ENCODE assay signal across 23 mouse cellular contexts in the genomic region with DNA sequence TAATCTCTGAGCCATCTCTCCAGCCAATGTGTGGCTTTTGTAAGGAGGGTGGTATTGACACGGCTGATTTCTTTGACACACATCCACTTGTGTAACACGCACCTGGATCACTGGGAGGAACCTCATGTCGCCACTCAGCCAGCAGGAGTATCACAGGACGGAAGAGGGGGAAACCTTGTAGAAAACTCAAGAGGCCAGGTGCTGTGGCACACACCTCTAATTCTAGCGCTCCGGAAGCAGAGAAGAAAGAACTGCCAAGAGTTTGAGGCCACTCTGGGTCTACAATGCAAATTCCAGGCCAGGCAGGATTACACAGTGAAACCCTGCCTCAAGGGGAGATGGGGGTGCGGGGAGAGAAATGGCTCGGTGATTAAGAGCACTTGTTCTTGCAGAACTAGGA. TPM values are rescaled to one million over a fixed set of nuclear protein-coding genes. Genes with fewer than 3 reads are reported as not detected.
A peak's percentile ranks its signal among the peaks of the same experiment; 100 is the strongest.
DNase-seq lines count a peak whose midpoint lies in the region; ATAC-seq and TF ChIP-seq lines count a peak whose summit lies in the region.
"Had no signal": no experiment of that assay in that cellular context is flagged by ENCODE, and none has a peak within 500 bp of the region (broad histone marks: within the 10 kb centered on the region; RNA-seq: fewer than 3 reads in every experiment).

No protein-coding gene starts in this region.

- 0 out of 2 replicates have a peak, but pooled peaks have one; percentile 22 for ATAC-seq in embryonic facial prominence, embryonic 14.5 days (ENCODE audit: low read depth)
- ATAC-seq in lung, embryonic 14.5 days (ENCODE audit: insufficient read depth) = 0 out of 2 replicates have a peak, but pooled peaks have one; percentile 24
- ATAC-seq: CD4-positive, CD25-positive, alpha-beta regulatory T cell, adult 4 months; forebrain, embryonic 13.5 days; forebrain, postnatal 0 days; hindbrain, embryonic 16.5 days; inflammation-experienced regulatory T-cells, adult 6 months; intestine, postnatal 0 days had no signal

- H3K4me1 ChIP-seq in embryonic facial prominence, embryonic 14.5 days (ENCODE audit: control insufficient read depth, insufficient read depth, low read length) = peaks cover 11% of the 10 kb centered on the region
- H3K4me1 ChIP-seq in embryonic facial prominence, embryonic 10.5 days = peaks cover 51% of the 10 kb centered on the region
- no peaks in the 10 kb centered on the region for H3K4me1 ChIP-seq in lung, embryonic 14.5 days (ENCODE audit: insufficient read depth)
- peaks cover 14 to 94% of the 10 kb centered on the region in 2 experiments for H3K4me1 ChIP-seq in CH12.LX (ENCODE audit: control insufficient read depth in 1 of 2, insufficient read depth in 2 of 2)
- H3K4me1 ChIP-seq in brown adipose tissue, adult 24 weeks (ENCODE audit: control insufficient read depth, insufficient read depth, insufficient read length, low read length) = peaks cover 11% of the 10 kb centered on the region

- H3K27ac ChIP-seq in embryonic facial prominence, embryonic 14.5 days (replicated peaks; ENCODE audit: low read depth, low read length) = no peak overlapping the region
- H3K27ac ChIP-seq in embryonic facial prominence, embryonic 10.5 days (replicated peaks) = no peak overlapping the region
- H3K27ac ChIP-seq in lung, embryonic 14.5 days (ENCODE audit: low read depth) = no peak overlapping the region
- peak overlapping the region; percentile 19; the same call in 1 of the 2 replicates for H3K27ac ChIP-seq in CH12.LX (ENCODE audit: insufficient read depth, low read depth)
- H3K27ac ChIP-seq in brown adipose tissue, adult 24 weeks (replicated peaks; ENCODE audit: low read depth, low read length) = peak overlapping the region; percentile 45; the same call in 1 of the 2 replicates
- H3K27ac ChIP-seq: embryonic facial prominence, embryonic 13.5 days; forebrain, embryonic 13.5 days; hindbrain, embryonic 12.5 days had no signal

- H3K27me3 ChIP-seq in embryonic facial prominence, embryonic 14.5 days (replicated peaks; ENCODE audit: control insufficient read depth, insufficient read depth, low read length) = no peaks in the 10 kb centered on the region
- H3K27me3 ChIP-seq in embryonic facial prominence, embryonic 10.5 days (replicated peaks; ENCODE audit: low read depth, poor library complexity, severe bottlenecking) = no peaks in the 10 kb centered on the region
- H3K27me3 ChIP-seq in lung, embryonic 14.5 days (ENCODE audit: insufficient read depth, low read length) = no peaks in the 10 kb centered on the region
- H3K27me3 ChIP-seq in CH12.LX (replicated peaks) = no peaks in the 10 kb centered on the region
- H3K27me3 ChIP-seq: embryonic facial prominence, embryonic 13.5 days; forebrain, embryonic 13.5 days; hindbrain, embryonic 12.5 days had no signal

- no peaks in the 10 kb centered on the region for H3K36me3 ChIP-seq in embryonic facial prominence, embryonic 14.5 days (ENCODE audit: control insufficient read depth, insufficient read depth, low read length)
- H3K36me3 ChIP-seq in embryonic facial prominence, embryonic 10.5 days (replicated peaks) = no peaks in the 10 kb centered on the region
- H3K36me3 ChIP-seq in lung, embryonic 14.5 days (ENCODE audit: insufficient read depth) = no peaks in the 10 kb centered on the region
- peaks cover 0 to 13% of the 10 kb centered on the region in 2 experiments for H3K36me3 ChIP-seq in CH12.LX (replicated peaks in 1 of 2; ENCODE audit: control insufficient read depth in 1 of 2, insufficient read depth in 1 of 2, low read length in 1 of 2)
- H3K36me3 ChIP-seq: embryonic facial prominence, embryonic 13.5 days; hindbrain, embryonic 12.5 days had no signal

- WGBS in embryonic facial prominence, embryonic 14.5 days = 63% methylated on average over 8 of the region's 8 CpGs
- 74% methylated on average over 8 of the region's 8 CpGs for WGBS in embryonic facial prominence, embryonic 10.5 days
- WGBS in lung, embryonic 14.5 days = 67% methylated on average over 8 of the region's 8 CpGs

- in situ Hi-C loops in CH12.LX (cut with MboI; ENCODE audit: low pct_ligation_motif_present, low pct_unique_long_range_greater_than_20kb, low sequenced_read_pairs) = no loop called here

- dilution Hi-C loops in CH12.LX (cut with MboI; ENCODE audit: extremely low pct_ligation_motif_present, extremely low pct_unique_long_range_greater_than_20kb, low sequenced_read_pairs) = no loop called here

- H3K9me3 ChIP-seq in embryonic facial prominence, embryonic 14.5 days (ENCODE audit: control insufficient read depth, low read length) = no peaks in the 10 kb centered on the region
- no peaks in the 10 kb centered on the region for H3K9me3 ChIP-seq in embryonic facial prominence, embryonic 10.5 days
- no peaks in the 10 kb centered on the region for H3K9me3 ChIP-seq in lung, embryonic 14.5 days (ENCODE audit: low read depth, low read length)
- H3K9me3 ChIP-seq in CH12.LX (replicated peaks; ENCODE audit: low read length) = no peaks in the 10 kb centered on the region
- H3K9me3 ChIP-seq: embryonic facial prominence, embryonic 13.5 days; forebrain, embryonic 13.5 days; hindbrain, embryonic 12.5 days had no signal

- H3K79me2 ChIP-seq in CH12.LX (replicated peaks; ENCODE audit: control insufficient read depth, extremely low read depth, insufficient read depth, poor library complexity, severe bottlenecking) = no peaks in the 10 kb centered on the region

- no peak overlapping the region for H3K9ac ChIP-seq in embryonic facial prominence, embryonic 14.5 days (ENCODE audit: low read depth, low read length)
- no peak overlapping the region for H3K9ac ChIP-seq in lung, embryonic 14.5 days
- H3K9ac ChIP-seq in CH12.LX (ENCODE audit: insufficient read depth, low read depth) = no peak overlapping the region
- H3K9ac ChIP-seq: embryonic facial prominence, embryonic 13.5 days; forebrain, embryonic 13.5 days; forebrain, postnatal 0 days; hindbrain, embryonic 12.5 days had no signal

- no peak for TF ChIP-seq POLR2A in CH12.LX (IDR thresholded peaks at IDR 0.05; ENCODE audit: low read depth, low read length)

- TF ChIP-seq RAD21 in CH12.LX (IDR thresholded peaks at IDR 0.05; ENCODE audit: low read depth, low read length) = no peak; the same call in 1 of the 2 replicates

- no peak overlapping the region for H3K4me2 ChIP-seq in embryonic facial prominence, embryonic 14.5 days (ENCODE audit: low read depth, low read length)
- H3K4me2 ChIP-seq in lung, embryonic 14.5 days = no peak overlapping the region
- H3K4me2 ChIP-seq in CH12.LX (ENCODE audit: insufficient read depth, low read depth, poor library complexity, severe bottlenecking) = no peak overlapping the region
- H3K4me2 ChIP-seq: embryonic facial prominence, embryonic 13.5 days; forebrain, embryonic 13.5 days; hindbrain, embryonic 12.5 days had no signal

- TF ChIP-seq EP300 in CH12.LX (IDR thresholded peaks at IDR 0.05; ENCODE audit: low read length) = peak; percentile 47; the same call in 1 of the 2 replicates

- H3K4me3 ChIP-seq in embryonic facial prominence, embryonic 14.5 days (ENCODE audit: low read depth, low read length) = no peak overlapping the region
- H3K4me3 ChIP-seq in embryonic facial prominence, embryonic 10.5 days = no peak overlapping the region
- H3K4me3 ChIP-seq in lung, embryonic 14.5 days (ENCODE audit: low read depth, low read length) = no peak overlapping the region
- no peak overlapping the region for H3K4me3 ChIP-seq in CH12.LX (replicated peaks in 1 of 3; ENCODE audit: low read depth in 2 of 3, low read length in 2 of 3, poor library complexity in 1 of 3)
- H3K4me3 ChIP-seq in brown adipose tissue, adult 24 weeks (ENCODE audit: insufficient read depth, low read depth, low read length) = 0 out of 2 replicates have a peak overlapping the region, but pooled peaks have one; percentile 7
- H3K4me3 ChIP-seq: embryonic facial prominence, embryonic 13.5 days; forebrain, embryonic 13.5 days; hindbrain, embryonic 12.5 days had no signal

- no peak for TF ChIP-seq CTCF in lung, embryonic 14.5 days (IDR thresholded peaks at IDR 0.05; ENCODE audit: low read depth)
- TF ChIP-seq CTCF in CH12.LX (conservative IDR thresholded peaks at IDR 0.05 in 1 of 2, IDR thresholded peaks at IDR 0.05 in 1 of 2; ENCODE audit: low read depth in 2 of 2, low read length in 2 of 2) = no peak

- no peak for DNase-seq in embryonic facial prominence, embryonic 14.5 days (ENCODE audit: low spot score)
- no peak for DNase-seq in embryonic facial prominence, embryonic 10.5 days (ENCODE audit: low spot score)
- peak; percentile 45 for DNase-seq in lung, embryonic 14.5 days
- no peak for DNase-seq in lung, postnatal 10 days
- DNase-seq in CH12.LX (ENCODE audit: extremely low read depth) = peak; percentile 82
- DNase-seq in testis, postnatal 10 days (ENCODE audit: low spot score) = no peak
- DNase-seq: adrenal gland, adult 8-10 months; B cell, adult 2 months; cerebellum, adult 11-12 months; cerebellum, adult 9-10 months; cerebellum, postnatal 25 days; forebrain, postnatal 0 days; gastrocnemius, postnatal 36 days; heart, postnatal 10 days; heart, postnatal 4 days had no signal

TF ChIP-seq in CH12.LX, 34 proteins besides CTCF, POLR2A, EP300 and RAD21 (continues in another document):
- TF ChIP-seq MEF2A (IDR thresholded peaks at IDR 0.05; ENCODE audit: borderline replicate concordance, low read depth, low read length) (peak; percentile 66), TCF12 (IDR thresholded peaks at IDR 0.05; ENCODE audit: low read depth, low read length) (peak; percentile 50; the same call in 1 of the 2 replicates), SMC3 (IDR thresholded peaks at IDR 0.05; ENCODE audit: low read depth, low read length) (no peak), HCFC1 (IDR thresholded peaks at IDR 0.05; ENCODE audit: low read depth, low read length) (no peak)

RNA-seq across cellular contexts. Expression of a gene that starts 43.3 kb away (rescaled TPM):
- polyA plus RNA-seq in embryonic facial prominence, embryonic 14.5 days (2014; fragmentation: Nextera tagmentation; extraction: Ambion mirVana) = 46.8 and 48.9 TPM in 2 replicates
- polyA plus RNA-seq in embryonic facial prominence, embryonic 10.5 days (2016; fragmentation: Nextera tagmentation; extraction: Ambion mirVana) = 17.3 and 20.8 TPM in 2 replicates
- polyA plus RNA-seq in lung, embryonic 14.5 days (2014; fragmentation: Nextera tagmentation; extraction: Ambion mirVana) = 89.5 and 95.9 TPM in 2 replicates
- total RNA-seq in CH12.LX (2012; rRNA removed) (19.2 and 22.3 TPM in 2 replicates), CH12.LX (2014; rRNA removed) (18.4 and 20.4 TPM in 2 replicates)
- 18.9 and 19.2 TPM in 2 replicates for polyA plus RNA-seq in CH12.LX (2012; ENCODE audit: insufficient read length, low read depth)
- 31.7 and 54.7 TPM in 2 replicates for polyA plus RNA-seq in brown adipose tissue, adult 24 weeks (2012; ENCODE audit: insufficient read depth, insufficient read length, missing spikeins)

RNA-seq across cellular contexts. Expression of a gene that starts 43.9 kb away (rescaled TPM):
- 1.4 and 2.0 TPM in 2 replicates for polyA plus RNA-seq in embryonic facial prominence, embryonic 14.5 days (2014; fragmentation: Nextera tagmentation; extraction: Ambion mirVana)
- 0.59 and 1.1 TPM in 2 replicates for polyA plus RNA-seq in embryonic facial prominence, embryonic 10.5 days (2016; fragmentation: Nextera tagmentation; extraction: Ambion mirVana)
- 1.6 and 1.7 TPM in 2 replicates for polyA plus RNA-seq in lung, embryonic 14.5 days (2014; fragmentation: Nextera tagmentation; extraction: Ambion mirVana)
- 22.0 and 28.1 TPM in 2 replicates for total RNA-seq in CH12.LX (2012; rRNA removed)
- total RNA-seq in CH12.LX (2014; rRNA removed) = 41.2 and 50.1 TPM in 2 replicates
- 33.1 and 35.4 TPM in 2 replicates for polyA plus RNA-seq in CH12.LX (2012; ENCODE audit: insufficient read length, low read depth)
- polyA plus RNA-seq in brown adipose tissue, adult 24 weeks (2012; ENCODE audit: insufficient read depth, insufficient read length, missing spikeins) = 0.95 TPM in 1 of 2 replicates, not detected in the other
- total RNA-seq: forebrain, postnatal 0 days had no signal

Comparison
In these comparisons a context has a peak if more than half of its experiments do, and no peak if none do; other contexts are left out.
1. DNase-seq: peak in lung, embryonic 14.5 days (single experiment) and CH12.LX (single experiment); none in embryonic facial prominence, embryonic 14.5 days (single experiment), embryonic facial prominence, embryonic 10.5 days (single experiment), lung, postnatal 10 days (single experiment) and testis, postnatal 10 days (single experiment).
2. H3K27ac ChIP-seq: peak in CH12.LX (single experiment) and brown adipose tissue, adult 24 weeks (single experiment); none in embryonic facial prominence, embryonic 14.5 days (single experiment), embryonic facial prominence, embryonic 10.5 days (single experiment) and lung, embryonic 14.5 days (single experiment).
3. RNA of a gene that starts 43.9 kb away (polyA plus RNA-seq): 33.1 to 35.4 TPM in CH12.LX; 1.6 to 1.7 TPM in lung, embryonic 14.5 days, 1.4 to 2.0 TPM in embryonic facial prominence, embryonic 14.5 days, 0.59 to 1.1 TPM in embryonic facial prominence, embryonic 10.5 days and 0.95 TPM in brown adipose tissue, adult 24 weeks; every median in the first group is over 10 times any median in the second.